Mouse (Mus musculus) kidney, adult 11 months (tissue): Measurements from ENCODE around the gene Zik1.

Experiments used
- DNase-seq: peaks from one replicate; pipeline ENCODE4 v3.0.0; 2022

Gene Zik1

DNA sequence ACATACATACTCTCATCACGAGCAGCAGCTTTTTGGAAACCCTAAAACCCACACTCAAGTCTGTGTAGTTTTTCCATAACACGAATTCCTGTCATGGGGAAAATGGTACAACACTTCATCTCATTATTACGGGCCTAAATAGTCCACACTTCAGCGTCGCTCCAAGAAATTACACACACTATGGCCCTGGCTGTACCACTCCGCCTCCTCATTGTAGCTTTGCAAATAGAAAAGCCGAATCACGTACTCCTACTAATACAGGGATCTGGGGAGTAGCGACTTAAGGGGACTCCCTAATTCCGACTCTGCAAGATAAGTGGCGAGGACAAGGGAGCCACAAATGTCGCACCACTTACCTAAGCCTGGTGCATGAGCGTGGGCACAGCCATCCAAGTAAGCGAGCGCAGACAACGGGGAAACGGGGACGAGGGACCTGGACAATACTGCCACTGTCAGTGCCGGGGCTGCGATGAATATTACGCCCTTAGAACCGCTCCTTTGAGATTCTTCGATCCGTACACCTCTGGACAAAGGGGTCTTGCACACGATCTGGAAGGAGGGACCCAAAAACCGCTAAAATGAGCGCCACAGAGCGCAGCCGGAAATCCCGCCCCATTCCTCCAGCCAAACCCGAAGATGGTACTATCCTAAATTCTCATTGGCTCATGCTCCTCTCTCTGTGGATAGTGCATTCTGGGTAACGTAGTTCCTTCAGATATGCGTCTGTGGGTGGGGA, at the start of gene Zik1:
Gene Zik1, minus strand, starts transcription at position 609 of the 736 bp plus-strand sequence.
- peak; percentile 35 for DNase-seq

DNA sequence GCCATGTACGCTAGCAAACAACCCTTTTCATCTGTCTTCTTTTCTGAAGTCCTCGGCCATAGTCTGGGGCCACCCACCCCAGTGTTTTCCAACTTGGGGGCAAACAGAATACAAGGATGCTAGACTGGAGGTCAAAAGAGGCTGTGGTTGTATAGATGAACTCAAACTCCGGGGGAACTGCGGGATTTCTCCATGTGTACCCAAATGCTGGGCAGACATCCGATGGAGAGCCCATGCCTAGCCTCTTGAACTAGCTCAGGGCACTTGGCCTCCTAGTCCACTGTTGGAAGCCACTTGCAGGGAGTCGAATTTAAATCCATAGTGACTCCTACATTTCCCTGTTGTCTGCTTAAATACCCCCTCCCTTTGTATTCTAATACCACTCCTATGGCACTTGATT, 384 bp upstream of the Zik1 start:
- DNase-seq = no peak

DNA sequence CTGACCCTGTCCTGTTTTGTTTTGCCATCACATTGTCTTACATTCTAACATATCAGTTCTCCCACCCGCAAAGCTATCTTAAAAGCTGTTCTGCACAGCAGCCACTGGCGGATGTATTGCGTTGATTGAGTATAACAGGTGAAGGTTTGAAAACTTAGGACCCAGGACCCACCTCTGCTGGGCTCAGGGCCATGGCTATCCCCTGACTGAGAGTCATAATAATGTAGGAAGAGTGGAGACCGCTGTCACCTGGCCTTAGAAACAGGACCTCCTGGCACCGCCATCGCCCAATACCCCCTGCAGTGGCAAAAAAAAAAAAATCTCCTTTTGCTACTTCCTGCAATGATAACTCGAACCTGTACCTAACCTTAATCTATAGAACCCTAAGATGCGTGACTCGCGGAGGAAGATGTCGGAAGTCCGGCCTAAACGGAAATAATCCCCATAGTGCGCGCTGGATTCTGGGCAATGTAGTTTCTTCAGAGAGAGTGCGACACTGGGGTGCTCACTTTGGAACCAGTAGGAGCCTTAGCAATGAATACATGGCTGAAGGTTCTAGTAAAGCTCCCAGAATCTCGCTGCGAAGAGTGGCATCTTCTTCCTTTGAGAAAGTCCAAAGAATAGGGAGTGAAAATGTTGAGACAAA, 14.5 kb downstream of the Zik1 start:
- no peak for DNase-seq

DNA sequence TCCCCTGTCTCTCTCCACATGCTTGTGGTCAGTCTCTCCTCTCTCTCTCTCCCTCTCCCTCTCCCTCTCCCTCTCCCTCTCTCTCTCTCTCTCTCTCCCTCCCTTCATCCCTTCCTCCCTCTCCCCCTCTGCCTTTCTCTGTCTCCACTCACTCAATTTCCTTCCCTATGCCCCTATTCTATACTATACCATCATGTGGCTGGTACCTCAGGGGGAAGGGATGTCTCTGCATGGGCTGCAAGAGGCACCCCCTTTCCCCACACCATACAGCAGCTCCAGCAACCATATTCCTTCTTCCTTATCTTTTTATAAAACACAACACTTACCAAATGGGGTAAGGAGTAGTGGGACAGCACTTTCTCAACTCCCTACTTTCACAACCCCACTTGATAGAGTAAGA, 15.4 kb downstream of the Zik1 start:
- DNase-seq = no peak

DNA sequence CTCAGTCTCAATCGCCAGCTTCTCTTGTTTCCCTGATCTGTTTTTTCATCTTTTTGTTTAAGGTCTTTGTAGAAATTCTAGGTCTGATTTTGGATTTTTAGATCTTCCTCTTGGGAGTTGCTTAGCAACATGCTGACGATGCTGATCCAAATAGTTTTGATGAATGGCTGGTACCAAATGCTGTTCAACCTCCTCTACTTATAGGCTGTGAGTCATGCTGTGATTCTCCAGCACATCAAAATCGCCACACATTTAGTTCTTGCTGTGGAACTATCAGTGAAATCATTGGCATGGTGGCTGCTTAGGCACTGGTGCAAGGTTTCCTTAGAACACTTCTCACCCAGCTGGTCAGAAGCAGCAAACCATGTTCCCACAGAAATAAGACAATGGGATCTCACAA, 37.0 kb downstream of the Zik1 start:
- DNase-seq = no peak

DNA sequence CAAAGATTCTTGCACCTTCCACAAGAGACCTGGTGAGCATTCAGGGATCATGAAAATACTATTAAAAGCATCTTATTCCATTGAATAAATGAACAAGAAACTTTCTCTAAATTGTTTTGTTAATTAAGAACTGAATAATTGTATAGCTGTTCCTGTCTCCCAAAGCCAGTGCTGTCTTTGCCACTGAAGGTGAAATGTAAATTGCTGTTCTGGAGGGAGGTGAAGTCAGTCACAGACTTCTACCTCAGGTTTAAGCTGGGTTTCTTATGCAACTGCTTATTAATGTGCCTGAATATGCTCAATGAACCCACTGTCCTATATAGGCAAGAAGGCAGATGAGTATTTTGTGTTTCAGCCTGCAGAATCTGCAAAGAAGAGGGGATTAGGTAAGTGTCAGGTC, 52.2 kb downstream of the Zik1 start, which contains the start of gene Vmn1r67:
Gene Vmn1r67, plus strand, starts transcription at position 301 of the 400 bp plus-strand sequence.
- DNase-seq = no peak
